17 mouse cellular contexts compared by ENCODE assay signal in genomic region chr10:82898893-82899292, GRCm38 (mm10). TPM values are rescaled to one million over a fixed set of nuclear protein-coding genes. Genes with fewer than 3 reads are reported as not detected.
A peak's percentile ranks its signal among the peaks of the same experiment; 100 is the strongest.
DNase-seq lines count a peak whose midpoint lies in the region; ATAC-seq and TF ChIP-seq lines count a peak whose summit lies in the region.
"Had no signal": no experiment of that assay in that cellular context is flagged by ENCODE, and none has a peak within 500 bp of the region (broad histone marks: within the 10 kb centered on the region; RNA-seq: fewer than 3 reads in every experiment).

No protein-coding gene starts in this region.

- 0 out of 2 replicates have a peak, but pooled peaks cover 6% of the 10 kb centered on the region for H3K27me3 ChIP-seq in liver, embryonic 13.5 days
- H3K27me3 ChIP-seq in liver, embryonic 11.5 days (replicated peaks; ENCODE audit: control insufficient read depth, insufficient read depth, low read length), result no peaks in the 10 kb centered on the region
- H3K27me3 ChIP-seq in MEL (ENCODE audit: control insufficient read depth in 1 of 2, insufficient read depth in 2 of 2, low read length in 2 of 2), result no peaks in the 10 kb centered on the region
- no peaks in the 10 kb centered on the region for H3K27me3 ChIP-seq in heart, embryonic 16.5 days (ENCODE audit: control insufficient read depth, insufficient read depth, low read length)
- H3K27me3 ChIP-seq: embryonic facial prominence, embryonic 12.5 days; hindbrain, embryonic 15.5 days; stomach, embryonic 15.5 days had no signal

- DNase-seq in gastrocnemius, postnatal 25 days, result peak; percentile 22
- no peak for DNase-seq in gastrocnemius, postnatal 14 days
- no peak for DNase-seq in liver, embryonic 13.5 days
- no peak for DNase-seq in liver, embryonic 11.5 days (ENCODE audit: low spot score)
- DNase-seq in MEL (ENCODE audit: low read depth, low spot score), result no peak
- DNase-seq in layer of hippocampus, postnatal 36 days, result no peak
- no peak for DNase-seq in kidney, adult 8-10 months
- DNase-seq: adrenal gland, postnatal 25 days; cerebellum, adult 8-10 months; left cerebral cortex, postnatal 4 days; right cerebral cortex, adult 18-20 months had no signal

- ATAC-seq in liver, embryonic 13.5 days (ENCODE audit: low read depth), result no peak
- no peak for ATAC-seq in liver, embryonic 11.5 days (replicated peaks; ENCODE audit: low FRiP score)
- peak; percentile 62 for ATAC-seq in heart, embryonic 16.5 days (replicated peaks; ENCODE audit: extremely low read depth, insufficient read depth, low FRiP score)

- no peaks in the 10 kb centered on the region for H3K79me2 ChIP-seq in MEL (ENCODE audit: control insufficient read depth, insufficient read depth, low read length, poor library complexity)

- no peak for TF ChIP-seq POLR2A in MEL (IDR thresholded peaks at IDR 0.05; ENCODE audit: control insufficient read depth in 1 of 2, insufficient read depth in 1 of 2, low read depth in 1 of 2, low read length in 2 of 2, poor library complexity in 1 of 2)

- no peak for TF ChIP-seq CTCF in MEL (IDR thresholded peaks at IDR 0.05 in 2 of 3, conservative IDR thresholded peaks at IDR 0.05 in 1 of 3; ENCODE audit: control insufficient read depth in 1 of 3, insufficient read depth in 1 of 3, low read depth in 2 of 3, low read length in 3 of 3, poor library complexity in 1 of 3, severe bottlenecking in 1 of 3)

- no peak overlapping the region for H3K4me3 ChIP-seq in liver, embryonic 13.5 days (replicated peaks)
- no peak overlapping the region for H3K4me3 ChIP-seq in liver, embryonic 11.5 days (ENCODE audit: low read depth, low read length)
- no peak overlapping the region for H3K4me3 ChIP-seq in MEL (ENCODE audit: control insufficient read depth in 1 of 2, insufficient read depth in 1 of 2, low read depth in 2 of 2, low read length in 2 of 2)
- H3K4me3 ChIP-seq in heart, embryonic 16.5 days (ENCODE audit: low read length), result no peak overlapping the region
- H3K4me3 ChIP-seq: embryonic facial prominence, embryonic 12.5 days; hindbrain, embryonic 15.5 days; stomach, embryonic 15.5 days had no signal

- no peak overlapping the region for H3K9ac ChIP-seq in liver, embryonic 13.5 days
- no peak overlapping the region for H3K9ac ChIP-seq in liver, embryonic 11.5 days (ENCODE audit: low read depth, low read length)
- H3K9ac ChIP-seq in MEL (ENCODE audit: control insufficient read depth, low read depth, low read length, poor library complexity, severe bottlenecking), result no peak overlapping the region
- no peak overlapping the region for H3K9ac ChIP-seq in heart, embryonic 16.5 days (ENCODE audit: low read length)
- H3K9ac ChIP-seq: embryonic facial prominence, embryonic 12.5 days; hindbrain, embryonic 15.5 days; liver, embryonic 14.5 days; stomach, embryonic 15.5 days had no signal

- 45% methylated on average over 7 of the region's 7 CpGs for WGBS in liver, embryonic 13.5 days (ENCODE audit: insufficient replicate concordance)
- 54% methylated on average over 7 of the region's 7 CpGs for WGBS in liver, embryonic 11.5 days
- 26% methylated on average over 7 of the region's 7 CpGs for WGBS in heart, embryonic 16.5 days

- peaks cover 48% of the 10 kb centered on the region for H3K36me3 ChIP-seq in liver, embryonic 13.5 days
- H3K36me3 ChIP-seq in liver, embryonic 11.5 days (ENCODE audit: control insufficient read depth, insufficient read depth, low read length), result peaks cover 31% of the 10 kb centered on the region
- H3K36me3 ChIP-seq in MEL (ENCODE audit: control insufficient read depth in 1 of 2, insufficient read depth in 2 of 2, low read length in 2 of 2), result peaks cover 8 to 9% of the 10 kb centered on the region in 2 experiments
- peaks cover 32% of the 10 kb centered on the region for H3K36me3 ChIP-seq in heart, embryonic 16.5 days (ENCODE audit: control insufficient read depth, insufficient read depth)

- TF ChIP-seq RAD21 in MEL (IDR thresholded peaks at IDR 0.05; ENCODE audit: low read depth, low read length), result no peak

- H3K27ac ChIP-seq in liver, embryonic 13.5 days, result 0 out of 2 replicates have a peak overlapping the region, but pooled peaks have one; percentile 13
- no peak overlapping the region for H3K27ac ChIP-seq in liver, embryonic 11.5 days (ENCODE audit: low read depth, low read length)
- no peak overlapping the region for H3K27ac ChIP-seq in MEL (ENCODE audit: control insufficient read depth, low read depth, low read length)
- H3K27ac ChIP-seq in heart, embryonic 16.5 days (ENCODE audit: low read length), result peak overlapping the region; percentile 56
- H3K27ac ChIP-seq: embryonic facial prominence, embryonic 12.5 days; hindbrain, embryonic 15.5 days; kidney, postnatal 0 days; liver, embryonic 14.5 days; stomach, embryonic 15.5 days had no signal

- H3K4me1 ChIP-seq in liver, embryonic 13.5 days (replicated peaks), result peaks cover 28% of the 10 kb centered on the region
- H3K4me1 ChIP-seq in liver, embryonic 11.5 days (replicated peaks; ENCODE audit: control insufficient read depth, insufficient read depth, low read length), result 0 out of 2 replicates have a peak, but pooled peaks cover 3% of the 10 kb centered on the region
- H3K4me1 ChIP-seq in MEL (ENCODE audit: control insufficient read depth in 1 of 2, insufficient read depth in 2 of 2, low read length in 2 of 2), result peaks cover 0 to 7% of the 10 kb centered on the region in 2 experiments; a peak in 2 of 4 replicates
- peaks cover 9% of the 10 kb centered on the region for H3K4me1 ChIP-seq in heart, embryonic 16.5 days (ENCODE audit: control insufficient read depth, insufficient read depth, low read length)
- H3K4me1 ChIP-seq: embryonic facial prominence, embryonic 12.5 days; stomach, embryonic 15.5 days had no signal

- no peaks in the 10 kb centered on the region for H3K9me3 ChIP-seq in liver, embryonic 13.5 days (replicated peaks)
- H3K9me3 ChIP-seq in liver, embryonic 11.5 days (ENCODE audit: control insufficient read depth, low read length), result no peaks in the 10 kb centered on the region
- no peaks in the 10 kb centered on the region for H3K9me3 ChIP-seq in MEL (replicated peaks; ENCODE audit: insufficient read depth, low read length)
- no peaks in the 10 kb centered on the region for H3K9me3 ChIP-seq in heart, embryonic 16.5 days (replicated peaks; ENCODE audit: control insufficient read depth, low read length)
- H3K9me3 ChIP-seq: embryonic facial prominence, embryonic 12.5 days; hindbrain, embryonic 15.5 days; stomach, embryonic 15.5 days had no signal

- TF ChIP-seq EP300 in MEL (IDR thresholded peaks at IDR 0.05; ENCODE audit: low read depth in 1 of 2, low read length in 2 of 2), result no peak

- no peak overlapping the region; the same call in 1 of the 2 replicates for H3K4me2 ChIP-seq in liver, embryonic 13.5 days
- no peak overlapping the region for H3K4me2 ChIP-seq in liver, embryonic 11.5 days
- H3K4me2 ChIP-seq in heart, embryonic 16.5 days (ENCODE audit: low read depth, low read length), result peak overlapping the region; percentile 45; the same call in 1 of the 2 replicates
- H3K4me2 ChIP-seq: embryonic facial prominence, embryonic 12.5 days had no signal

- intact Hi-C loops in gastrocnemius, postnatal 14 days (cut with DNase I; ENCODE audit: low total_unique reads), result no loop called here

TF ChIP-seq in MEL, 35 proteins besides CTCF, POLR2A, EP300 and RAD21:
- TF ChIP-seq CHD1 (IDR thresholded peaks at IDR 0.05; ENCODE audit: low read depth, low read length) (no peak), E2F4 (IDR thresholded peaks at IDR 0.05; ENCODE audit: borderline replicate concordance, low read depth, low read length) (no peak), MAZ (IDR thresholded peaks at IDR 0.05; ENCODE audit: low read depth, low read length) (no peak), ELF1 (IDR thresholded peaks at IDR 0.05; ENCODE audit: low read depth, low read length) (no peak), POLR2AphosphoS2 (IDR thresholded peaks at IDR 0.05; ENCODE audit: low read length) (peak; percentile 67; the same call in 1 of the 2 replicates)

RNA-seq across cellular contexts. Expression of gene Eid3, which starts 32.5 kb away (rescaled TPM):
- 1 to 10 TPM in 1 of 2 experiments, under 1 TPM in 1; 0.97 to 1.4 TPM for total RNA-seq in gastrocnemius, postnatal 25 days (2021)
- total RNA-seq in gastrocnemius, postnatal 14 days (2021), result under 1 TPM; 0.41 to 0.86 TPM
- polyA plus RNA-seq in liver, embryonic 13.5 days (2015; fragmentation: Nextera tagmentation; extraction: Ambion mirVana), result 0.22 and 0.28 TPM in 2 replicates
- polyA plus RNA-seq in liver, embryonic 11.5 days (2014; fragmentation: Nextera tagmentation; extraction: Ambion mirVana), result 0.45 and 0.75 TPM in 2 replicates
- total RNA-seq in MEL (2012; rRNA removed), result 1.2 and 1.3 TPM in 2 replicates
- polyA plus RNA-seq in MEL (2012; ENCODE audit: insufficient read depth in 1 of 2, insufficient read length in 2 of 2, low read depth in 1 of 2, low replicate concordance in 2 of 2, missing spikeins in 1 of 2), result 1 to 10 TPM in 1 of 2 experiments, not detected in 1; 1.2 TPM
- 0.21 and 0.22 TPM in 2 replicates for polyA plus RNA-seq in heart, embryonic 16.5 days (2015; fragmentation: Nextera tagmentation; extraction: Ambion mirVana)
- 1 to 10 TPM; 1.5 to 1.9 TPM for total RNA-seq in layer of hippocampus, postnatal 36 days (2021)

Comparison
In these comparisons a context has a peak if more than half of its experiments do, and no peak if none do; other contexts are left out.
1. H3K27ac ChIP-seq: peak in liver, embryonic 13.5 days (single experiment) and heart, embryonic 16.5 days (single experiment); none in liver, embryonic 11.5 days (single experiment) and MEL (single experiment).